Mouse (Mus musculus) heart, embryonic 11.5 days (tissue): Measurements from ENCODE around the gene Grap. TPM values are rescaled to one million over a fixed set of nuclear protein-coding genes. Genes with fewer than 3 reads are reported as not detected.

Source experiments
- ATAC-seq: fragments of 200-750 bp; cut with Nextera tagmentation; replicated peaks from 2 replicates; pipeline ENCODE4 v1.8.0; 2017; ENCODE audit warnings: moderate library complexity; ENCODE audit not compliant: insufficient number of reproducible peaks, low FRiP score, low TSS enrichment
- H3K27ac ChIP-seq: fragments of 300-500 bp; sonication (generic); 2 replicates; pipeline ENCODE4 v1.5.1; 2014; ENCODE audit warnings: mild to moderate bottlenecking, low read depth, low read length
- H3K27me3 ChIP-seq: fragments of 300-500 bp; sonication (generic); 2 replicates; pipeline ENCODE4 v1.6.1; 2014; ENCODE audit warnings: mild to moderate bottlenecking, low read length, mixed read lengths; ENCODE audit not compliant: control insufficient read depth, insufficient read depth
- H3K36me3 ChIP-seq: fragments of 300-500 bp; sonication (generic); 2 replicates; pipeline ENCODE4 v1.6.1; 2014; ENCODE audit warnings: mild to moderate bottlenecking, low read length, moderate library complexity, mixed read lengths; ENCODE audit not compliant: control insufficient read depth, insufficient read depth
- H3K4me1 ChIP-seq: fragments of 300-500 bp; sonication (generic); 2 replicates; pipeline ENCODE4 v1.6.1; 2014; ENCODE audit warnings: low read length; ENCODE audit not compliant: control insufficient read depth, insufficient read depth
- H3K4me2 ChIP-seq: fragments of 300-500 bp; sonication (generic); 2 replicates; pipeline ENCODE4 v1.6.1; 2014; ENCODE audit warnings: mild to moderate bottlenecking, moderate library complexity
- H3K4me3 ChIP-seq: fragments of 300-500 bp; sonication (generic); 2 replicates; pipeline ENCODE4 v1.5.1; 2014; ENCODE audit warnings: low read depth, low read length
- H3K9ac ChIP-seq: fragments of 300-500 bp; sonication (generic); 2 replicates; pipeline ENCODE4 v1.6.1; 2014; ENCODE audit warnings: mild to moderate bottlenecking, low read depth, low read length, moderate library complexity
- H3K9me3 ChIP-seq: fragments of 300-500 bp; sonication (generic); replicated peaks from 2 replicates; pipeline ENCODE4 v1.6.1; 2016; ENCODE audit warnings: low read length; ENCODE audit not compliant: control insufficient read depth
- WGBS: fragments of 180-500 bp; shearing (Covaris S2); extraction: QIAGEN DNeasy Blood & Tissue Kit; methylation state at CpG from one replicate; pipeline ENCODE4 v1.1.7; 2014; ENCODE audit not compliant: insufficient replicate concordance; 5-methylcytosine and 5-hydroxymethylcytosine counted together
- polyA plus RNA-seq: library from polyadenylated mRNA; unstranded; fragments of >200 nt; fragmentation: Nextera tagmentation; extraction: Ambion mirVana; gene quantifications from 2 replicates; pipeline ENCODE4 v1.2.1, GENCODE M21; 2014

Gene Grap
- polyA plus RNA-seq, 1 experiment from 2014 or later, result 7.3 TPM

GRCm38 (mm10) chr11:61642106-61642505 lies 11.0 kb upstream of the Grap start:
- 81% methylated on average over 7 of the region's 7 CpGs for WGBS
- H3K27me3 ChIP-seq, result no peaks in the 10 kb centered on the region
- ATAC-seq, result no peak
- H3K4me3 ChIP-seq, result no peak overlapping the region
- no peaks in the 10 kb centered on the region; the same call in 1 of the 2 replicates for H3K4me1 ChIP-seq
- H3K9me3 ChIP-seq, result no peaks in the 10 kb centered on the region
- H3K27ac ChIP-seq, result no peak overlapping the region
- H3K9ac ChIP-seq, result no peak overlapping the region
- no peak overlapping the region for H3K4me2 ChIP-seq
- H3K36me3 ChIP-seq, result no peaks in the 10 kb centered on the region

DNA sequence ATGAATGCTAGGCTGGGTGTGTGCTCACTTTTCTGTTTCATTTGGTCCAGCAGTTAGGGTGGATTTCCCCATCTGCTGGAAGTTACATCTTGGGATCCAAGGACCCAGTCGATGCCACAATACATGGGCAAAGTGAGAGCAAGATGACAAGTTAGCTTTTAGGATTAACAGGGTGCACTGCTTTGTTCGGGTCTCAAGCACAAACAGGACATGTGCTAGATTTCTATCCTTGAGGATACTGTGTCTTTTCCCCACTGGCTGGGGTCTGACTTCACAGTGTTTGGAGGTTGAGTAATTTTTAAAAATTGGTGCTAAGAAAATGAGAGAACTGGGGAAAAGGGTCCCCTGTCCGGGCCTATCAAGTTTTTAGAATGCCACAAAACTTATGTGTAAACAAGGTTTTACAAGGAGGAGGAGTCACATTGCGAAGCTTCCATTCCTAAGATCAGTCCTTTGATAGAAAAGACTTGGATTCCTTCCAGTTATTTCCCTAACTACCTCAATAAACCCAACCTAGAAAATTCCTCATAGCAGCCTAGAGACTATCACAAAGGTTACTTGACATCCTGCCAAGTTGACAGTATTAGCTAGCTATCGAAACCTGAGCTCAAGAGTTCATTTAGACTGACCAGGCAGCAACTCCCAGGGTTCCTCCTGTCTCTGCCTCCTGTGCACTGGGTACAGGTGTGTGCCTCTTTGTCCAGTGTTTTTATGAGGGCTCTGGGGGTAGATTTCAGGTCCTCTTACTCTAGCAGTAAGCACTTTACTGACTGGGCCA lies 9.7 kb upstream of the Grap start:
- no peaks in the 10 kb centered on the region for H3K36me3 ChIP-seq
- no peaks in the 10 kb centered on the region for H3K27me3 ChIP-seq
- no peaks in the 10 kb centered on the region for H3K9me3 ChIP-seq
- H3K27ac ChIP-seq, result no peak overlapping the region
- no peak for ATAC-seq
- no peak overlapping the region for H3K4me3 ChIP-seq
- no peak overlapping the region for H3K9ac ChIP-seq
- H3K4me2 ChIP-seq, result no peak overlapping the region
- WGBS, result 74% methylated on average over 5 of the region's 5 CpGs
- no peaks in the 10 kb centered on the region; the same call in 1 of the 2 replicates for H3K4me1 ChIP-seq

GRCm38 (mm10) chr11:61644576-61645326 lies 8.3 kb upstream of the Grap start:
- Histone ChIP-seq H3K27ac (no peak overlapping the region), H3K9me3 (no peaks in the 10 kb centered on the region), H3K27me3 (no peaks in the 10 kb centered on the region), H3K4me2 (no peak overlapping the region), H3K4me3 (no peak overlapping the region), H3K9ac (no peak overlapping the region), H3K4me1 (no peaks in the 10 kb centered on the region; the same call in 1 of the 2 replicates), H3K36me3 (no peaks in the 10 kb centered on the region)
- 65% methylated on average over 11 of the region's 11 CpGs for WGBS
- ATAC-seq, result no peak

DNA sequence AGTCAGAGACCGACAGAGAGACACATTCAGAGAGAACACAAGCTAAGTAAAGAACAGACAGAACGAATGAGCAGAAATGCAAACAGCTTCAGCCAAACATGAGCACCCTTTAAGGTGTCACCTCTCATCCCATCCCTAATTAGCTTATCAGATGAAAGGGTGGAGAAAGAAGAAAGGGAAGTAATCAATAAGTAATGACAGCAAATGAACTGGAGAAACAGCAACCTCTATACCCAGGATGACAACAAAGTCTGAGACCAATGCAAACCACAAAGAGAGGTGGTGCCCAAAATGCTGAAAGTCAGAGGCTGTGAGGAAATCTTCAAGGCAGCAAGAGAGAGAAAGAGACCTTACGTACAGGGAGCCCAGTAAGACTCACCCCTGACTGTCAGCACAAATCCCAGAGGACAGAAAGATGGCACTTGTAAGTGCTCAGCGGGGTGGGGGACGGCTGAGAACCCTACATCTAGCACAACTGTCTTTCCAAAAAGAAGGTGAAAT lies 7.7 kb upstream of the Grap start:
- ATAC-seq, result no peak
- Histone ChIP-seq H3K36me3 (no peaks in the 10 kb centered on the region), H3K4me1 (no peaks in the 10 kb centered on the region; the same call in 1 of the 2 replicates), H3K27ac (no peak overlapping the region), H3K9me3 (no peaks in the 10 kb centered on the region), H3K4me3 (no peak overlapping the region), H3K27me3 (no peaks in the 10 kb centered on the region), H3K9ac (no peak overlapping the region), H3K4me2 (no peak overlapping the region)
- WGBS, result 63% methylated on average over 5 of the region's 5 CpGs

- no peak overlapping the region for H3K9ac ChIP-seq
- no peak overlapping the region for H3K4me3 ChIP-seq
- H3K27ac ChIP-seq, result no peak overlapping the region
- H3K9me3 ChIP-seq, result no peaks in the 10 kb centered on the region
- no peaks in the 10 kb centered on the region for H3K36me3 ChIP-seq
- 59% methylated on average over 2 of the region's 2 CpGs for WGBS
- no peaks in the 10 kb centered on the region for H3K27me3 ChIP-seq
- no peak for ATAC-seq
- H3K4me1 ChIP-seq, result no peaks in the 10 kb centered on the region; the same call in 1 of the 2 replicates
- H3K4me2 ChIP-seq, result no peak overlapping the region
Observed at GRCm38 (mm10) chr11:61646499-61647039, 6.5 kb upstream of the Grap start.

DNA sequence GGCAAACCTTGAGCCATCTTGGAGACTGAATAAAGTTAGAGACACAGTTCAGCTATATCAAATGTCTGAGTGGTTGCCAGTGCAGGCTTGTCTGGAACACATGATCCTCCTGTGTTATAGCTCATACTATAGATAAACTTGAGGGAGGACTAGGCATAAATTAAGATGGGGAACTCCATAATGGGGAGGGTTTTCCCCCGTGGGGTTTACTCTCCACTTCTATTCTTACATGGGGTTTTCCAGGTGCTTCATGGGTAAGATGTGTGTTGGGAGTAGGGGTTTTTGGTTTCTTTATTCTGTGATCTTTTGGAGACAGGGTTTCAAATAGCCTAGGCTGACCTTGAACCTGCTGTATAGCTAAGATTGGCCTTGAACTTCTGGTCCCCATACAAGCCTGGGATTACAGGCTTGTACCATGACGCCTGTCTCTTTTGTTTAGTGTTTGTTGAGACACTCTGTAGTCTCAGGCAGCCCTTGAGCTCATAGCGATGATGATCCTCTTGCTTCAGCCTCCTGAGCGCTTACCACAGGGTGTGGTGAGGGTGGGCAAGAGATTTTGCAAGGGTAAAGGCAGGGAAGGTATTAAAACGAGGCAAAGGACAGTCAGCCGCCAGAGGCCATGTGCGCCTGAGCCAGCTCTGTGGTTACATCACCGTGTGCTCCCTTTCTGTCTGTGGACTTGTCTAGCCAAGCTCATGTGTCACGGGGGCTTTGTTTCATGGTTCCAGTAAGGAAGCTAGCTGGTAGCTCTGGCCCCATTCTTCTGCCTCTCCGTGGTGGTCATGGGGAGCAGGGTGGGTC lies 5.8 kb upstream of the Grap start:
- Histone ChIP-seq H3K4me3 (no peak overlapping the region), H3K9me3 (no peaks in the 10 kb centered on the region), H3K27me3 (no peaks in the 10 kb centered on the region), H3K36me3 (no peaks in the 10 kb centered on the region), H3K4me1 (no peaks in the 10 kb centered on the region; the same call in 1 of the 2 replicates), H3K27ac (no peak overlapping the region), H3K9ac (no peak overlapping the region), H3K4me2 (no peak overlapping the region)
- ATAC-seq, result no peak
- WGBS, result 71% methylated on average over 10 of the region's 10 CpGs

DNA sequence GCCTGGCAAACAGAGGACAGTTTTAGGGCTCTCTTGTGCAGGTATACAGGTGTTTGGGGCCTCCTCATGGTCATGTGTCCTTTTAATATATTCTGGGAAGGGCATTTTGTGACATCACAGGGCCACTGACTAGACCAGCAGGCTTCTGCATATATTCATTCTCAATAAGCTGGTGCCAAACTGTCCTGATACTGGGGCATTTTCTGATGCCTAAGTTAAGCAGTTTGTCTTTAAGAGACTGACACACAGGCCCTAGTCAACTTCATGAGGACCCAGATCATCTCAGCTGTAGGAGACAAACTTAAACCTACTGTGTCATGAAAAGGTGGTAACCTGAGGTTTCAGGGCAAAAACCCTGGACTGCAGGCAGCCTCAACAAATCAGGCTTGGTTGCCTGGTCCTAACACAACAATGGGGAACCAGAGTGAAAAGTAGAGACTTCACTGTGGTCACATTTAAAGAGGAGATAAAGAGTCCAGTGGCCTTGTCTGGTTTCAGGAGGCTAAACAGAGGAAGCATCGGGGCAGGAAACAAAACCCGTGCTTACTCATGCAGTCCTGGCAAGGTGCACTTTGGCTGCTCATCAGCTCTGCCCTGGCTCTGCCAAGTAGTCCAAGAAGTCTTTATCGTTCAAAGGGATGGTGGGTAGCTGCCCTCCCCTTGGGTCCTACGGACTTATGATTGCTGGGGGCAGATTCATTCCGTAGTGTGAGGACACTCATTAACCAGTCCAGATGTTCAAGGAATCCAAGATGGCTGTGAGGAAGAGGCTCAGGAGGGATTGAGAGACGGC lies 4.9 kb upstream of the Grap start:
- WGBS, result 79% methylated on average over 6 of the region's 6 CpGs
- ATAC-seq, result no peak

More for the DNA sequence above, 4.9 kb upstream of the Grap start:
- Histone ChIP-seq H3K4me2 (no peak overlapping the region), H3K4me1 (no peaks in the 10 kb centered on the region; the same call in 1 of the 2 replicates), H3K4me3 (no peak overlapping the region), H3K36me3 (no peaks in the 10 kb centered on the region), H3K9me3 (no peaks in the 10 kb centered on the region), H3K9ac (no peak overlapping the region), H3K27ac (no peak overlapping the region), H3K27me3 (no peaks in the 10 kb centered on the region)
